Mouse (Mus musculus) bone marrow, adult 2 months (tissue): ENCODE measurements around the gene Mybpc3. TPM values are rescaled to one million over a fixed set of nuclear protein-coding genes. Genes with fewer than 3 reads are reported as not detected.
"Not testable (repeated sequence)": the region's sequence is repeated elsewhere in the genome, so short reads cannot be mapped to it uniquely, and the experiment has no call there.

Source experiments
- H3K27ac ChIP-seq: fragments of 200-500 bp; 2 replicates; pipeline ENCODE4 v1.5.1; 2012; ENCODE audit warnings: low read depth, mild to moderate bottlenecking, control low read depth, inconsistent platforms, low read length; ENCODE audit not compliant: control insufficient read depth, poor library complexity, insufficient read depth
- H3K4me1 ChIP-seq: fragments of 200-500 bp; 2 replicates; pipeline ENCODE4 v1.6.1; 2011; ENCODE audit warnings: low read length; ENCODE audit not compliant: control insufficient read depth, insufficient read depth
- H3K4me3 ChIP-seq: fragments of 200-500 bp; replicated peaks from 2 replicates; pipeline ENCODE3; 2011; ENCODE audit warnings: mild to moderate bottlenecking, low read depth, low read length, control low read depth; ENCODE audit not compliant: control insufficient read depth
- CTCF ChIP-seq: fragments of 200-500 bp; IDR thresholded peaks from 2 replicates; pipeline ENCODE4 v1.5.1; 2011; ENCODE audit warnings: low read length, control low read depth; ENCODE audit not compliant: control insufficient read depth, insufficient read depth
- POLR2A ChIP-seq: fragments of 200-500 bp; IDR thresholded peaks from 2 replicates; pipeline ENCODE4 v1.6.1; 2011; ENCODE audit warnings: low read depth, mild to moderate bottlenecking, control low read depth, low read length, borderline replicate concordance; ENCODE audit not compliant: control insufficient read depth
- WGBS: fragments of 180-500 bp; shearing (Covaris S2); methylation state at CpG from one replicate; pipeline ENCODE4 v1.1.7; 2018; 5-methylcytosine and 5-hydroxymethylcytosine counted together
- polyA plus RNA-seq: library from polyadenylated mRNA; stranded (reverse); fragments of >200 nt; gene quantifications from 2 replicates; pipeline ENCODE4 v1.2.4, GENCODE M21; 2011; ENCODE audit warnings: low replicate concordance; ENCODE audit not compliant: missing spikeins, insufficient read depth, insufficient read length

The Mybpc3 gene
- polyA plus RNA-seq, 1 experiment: 1.1 TPM

- WGBS: 20% methylated on average over 2 of the region's 2 CpGs
Measured at GRCm38 (mm10) chr2:91098156-91098555, 19.8 kb upstream of the Mybpc3 start.

GRCm38 (mm10) chr2:91101124-91101740, 16.7 kb upstream of the Mybpc3 start:
- TF ChIP-seq POLR2A (no peak), CTCF (peak; percentile 97)
- Histone ChIP-seq H3K4me3 (no peak overlapping the region), H3K27ac (no peak overlapping the region), H3K4me1 (peaks cover 1% of the 10 kb centered on the region; the same call in 1 of the 2 replicates)
- 13% methylated on average over 7 of the region's 7 CpGs for WGBS

More at GRCm38 (mm10) chr2:91098156-91098555, 19.8 kb upstream of the Mybpc3 start:
- TF ChIP-seq POLR2A: no peak
- H3K27ac ChIP-seq: peak overlapping the region; percentile 95
- peak overlapping the region; percentile 78 for H3K4me3 ChIP-seq
- peaks cover 3% of the 10 kb centered on the region for H3K4me1 ChIP-seq

- TF ChIP-seq POLR2A (no peak), CTCF (no peak)
- whole genome bisulfite sequencing: 70% methylated on average over 3 of the region's 3 CpGs
Measured at GRCm38 (mm10) chr2:91108156-91108555, 9.8 kb upstream of the Mybpc3 start.

GRCm38 (mm10) chr2:91109241-91109640, 8.7 kb upstream of the Mybpc3 start:
- WGBS: 75% methylated on average over 5 of the region's 5 CpGs
- no peak for TF ChIP-seq POLR2A
- no peak for TF ChIP-seq CTCF
- Histone ChIP-seq H3K27ac (no peak overlapping the region), H3K4me1 (peaks cover 8% of the 10 kb centered on the region; the same call in 1 of the 2 replicates), H3K4me3 (no peak overlapping the region)

More at GRCm38 (mm10) chr2:91108156-91108555, 9.8 kb upstream of the Mybpc3 start:
- Histone ChIP-seq H3K4me1 (peaks cover 6% of the 10 kb centered on the region; the same call in 1 of the 2 replicates), H3K4me3 (no peak overlapping the region), H3K27ac (no peak overlapping the region)

- Histone ChIP-seq H3K4me3 (no peak overlapping the region), H3K27ac (no peak overlapping the region), H3K4me1 (peaks cover 8% of the 10 kb centered on the region; the same call in 1 of the 2 replicates)
- TF ChIP-seq CTCF (no peak), POLR2A (no peak)
- WGBS: 66% methylated on average over 5 of the region's 5 CpGs
Measured at GRCm38 (mm10) chr2:91109807-91110385, 8.0 kb upstream of the Mybpc3 start.

- no peak overlapping the region for H3K4me3 ChIP-seq
- TF ChIP-seq POLR2A: no peak
- TF ChIP-seq CTCF: no peak
- no peak overlapping the region for H3K27ac ChIP-seq
- peaks cover 8% of the 10 kb centered on the region; the same call in 1 of the 2 replicates for H3K4me1 ChIP-seq
- WGBS: 82% methylated on average over 6 of the region's 6 CpGs
Measured at GRCm38 (mm10) chr2:91110429-91110828, 7.5 kb upstream of the Mybpc3 start.

DNA sequence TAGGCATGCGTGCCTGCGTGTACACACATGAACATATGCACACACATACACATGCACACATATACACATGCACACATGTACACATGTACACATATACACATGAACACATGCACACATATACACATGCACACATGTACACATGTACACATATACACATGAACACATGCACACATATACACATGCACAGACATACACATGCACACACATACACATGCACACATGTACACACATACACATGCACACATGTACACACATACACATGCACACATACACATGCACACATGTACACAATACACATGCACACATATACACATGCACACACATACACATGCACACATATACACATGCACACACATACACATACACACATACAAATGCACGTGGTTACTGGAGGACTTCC, 6.1 kb upstream of the Mybpc3 start:
- H3K4me1 ChIP-seq, H3K4me3 ChIP-seq, H3K27ac ChIP-seq: not testable (repeated sequence)
- WGBS: 86% methylated on average over 3 of the region's 3 CpGs

GRCm38 (mm10) chr2:91112491-91112890, 5.5 kb upstream of the Mybpc3 start:
- no peak for TF ChIP-seq POLR2A
- TF ChIP-seq CTCF: no peak
- WGBS: 50% methylated on average over 4 of the region's 4 CpGs
- H3K4me1 ChIP-seq: peaks cover 8% of the 10 kb centered on the region; the same call in 1 of the 2 replicates
- H3K4me3 ChIP-seq: no peak overlapping the region
- no peak overlapping the region for H3K27ac ChIP-seq
